Mouse (Mus musculus) large intestine, adult 2 months (tissue): ENCODE measurements around the gene Pik3cd. TPM values are rescaled to one million over a fixed set of nuclear protein-coding genes. Genes with fewer than 3 reads are reported as not detected.

Experiments used
- DNase-seq: peaks from one replicate; pipeline ENCODE4 v3.0.0-alpha.2; 2012; ENCODE audit warnings: low read depth, low spot score
- WGBS: fragments of 180-500 bp; shearing (Covaris S2); methylation state at CpG from one replicate; pipeline ENCODE4 v1.1.7; 2018; 5-methylcytosine and 5-hydroxymethylcytosine counted together
- polyA plus RNA-seq: library from polyadenylated mRNA; depleted of rRNA; stranded (reverse); fragments of >200 nt; gene quantifications from 2 replicates; pipeline ENCODE4 v1.2.3, GENCODE M21; 2012

The Pik3cd gene
- polyA plus RNA-seq, 1 experiment: 11.4 TPM

DNA sequence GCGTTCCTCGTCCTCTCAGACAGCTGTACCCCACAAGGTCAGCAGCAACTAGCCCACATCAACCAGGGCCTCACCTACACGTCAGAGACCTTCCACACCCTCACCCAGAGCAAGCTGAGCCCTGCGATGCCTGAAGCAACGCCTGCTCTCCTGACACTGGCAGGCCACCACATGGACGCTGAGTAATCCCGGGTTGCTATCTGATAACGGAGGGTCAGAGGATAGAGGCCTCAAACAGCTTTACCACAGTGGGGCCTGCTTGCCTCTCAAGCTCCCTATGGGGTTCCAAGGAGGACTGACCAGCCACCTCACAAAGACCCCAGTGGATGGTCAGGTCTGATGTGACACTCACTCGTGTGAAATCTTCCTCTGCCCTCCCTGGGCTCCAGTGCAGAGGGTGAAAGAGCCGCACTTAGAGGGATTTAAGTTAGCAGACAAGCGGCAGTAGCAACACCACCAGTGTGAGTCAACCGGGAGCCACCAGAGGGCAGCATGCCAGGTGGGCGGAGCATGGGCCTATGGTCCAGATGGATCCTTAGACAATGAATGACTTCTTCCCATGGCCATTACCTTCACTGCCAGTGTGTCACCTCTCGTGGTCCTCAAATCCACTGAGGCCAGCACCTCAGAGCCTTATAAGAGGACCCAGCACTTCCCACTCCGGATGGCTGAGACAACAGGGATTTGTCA, 23.4 kb upstream of the Pik3cd start:
- WGBS: 63% methylated on average over 15 of the region's 15 CpGs
- no peak for DNase-seq

- DNase-seq: no peak
- 91% methylated on average over 17 of the region's 17 CpGs for WGBS
Measured at GRCm38 (mm10) chr4:149724916-149725470, 22.6 kb upstream of the Pik3cd start.

- DNase-seq: no peak
- 72% methylated on average over 17 of the region's 17 CpGs for WGBS
Measured at GRCm38 (mm10) chr4:149723855-149724731, 21.7 kb upstream of the Pik3cd start.

DNA sequence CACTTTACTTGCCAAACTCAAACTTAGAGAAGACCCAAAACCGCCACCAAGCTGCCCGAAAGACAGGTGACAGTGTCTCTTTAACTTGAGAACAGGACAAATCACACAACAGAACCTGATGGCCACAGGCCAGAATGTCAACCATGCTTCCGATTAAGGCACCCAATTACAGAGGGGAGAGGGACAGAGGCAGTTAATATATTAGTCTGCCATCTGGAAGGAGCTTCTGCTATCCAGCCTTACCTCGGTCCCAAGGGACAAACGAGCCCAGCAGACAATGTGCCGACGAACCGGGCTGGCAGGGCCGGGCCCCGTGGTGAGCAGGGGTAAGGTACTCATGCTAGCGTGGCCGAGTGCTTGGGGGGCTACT, 20.6 kb upstream of the Pik3cd start:
- WGBS: 95% methylated on average over 12 of the region's 12 CpGs
- DNase-seq: no peak

DNA sequence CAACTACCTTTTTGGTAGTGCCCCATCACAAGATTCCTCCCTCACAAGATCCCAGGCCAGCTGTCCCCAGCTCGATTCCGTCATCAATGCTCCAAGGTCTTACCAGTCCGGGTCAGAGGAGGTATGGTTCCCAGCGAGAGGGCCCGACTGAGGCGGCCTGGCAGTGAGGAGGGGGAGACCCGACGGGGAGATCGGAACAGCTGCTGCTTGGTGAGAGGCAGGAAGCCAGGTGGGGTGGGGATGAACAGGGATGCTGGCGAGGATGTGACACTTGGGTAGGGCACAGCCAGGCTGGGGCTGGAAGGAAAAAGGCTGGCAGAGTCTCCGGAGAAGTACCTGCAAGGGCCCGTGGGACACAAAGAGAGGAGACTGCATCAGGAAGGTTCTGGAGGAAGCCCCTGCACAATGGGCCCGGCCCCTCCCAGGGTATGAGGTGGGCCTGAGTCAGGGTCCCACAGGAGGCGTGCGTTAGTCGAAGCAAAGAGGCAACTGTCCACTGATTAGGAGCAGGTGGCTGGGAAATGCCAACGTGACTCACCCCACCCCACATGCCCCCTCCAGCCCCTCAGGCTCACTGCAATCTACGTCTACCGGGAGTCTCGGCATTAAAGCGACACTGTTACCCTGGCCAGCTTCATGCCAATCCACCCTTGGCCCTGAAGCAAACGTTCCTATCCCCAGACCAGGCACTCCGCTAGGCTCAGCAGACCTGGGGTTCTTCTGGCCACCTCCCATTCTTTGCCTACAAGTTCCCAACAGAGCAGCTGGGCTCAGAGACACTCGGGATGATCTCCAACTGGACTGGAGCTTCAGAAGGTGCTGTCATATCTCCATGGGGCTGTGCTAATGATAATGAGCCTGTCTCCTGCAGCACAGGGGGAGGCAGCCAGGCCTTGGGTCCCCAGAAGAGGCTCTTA, 20.0 kb upstream of the Pik3cd start:
- 91% methylated on average over 24 of the region's 24 CpGs for WGBS

DNA sequence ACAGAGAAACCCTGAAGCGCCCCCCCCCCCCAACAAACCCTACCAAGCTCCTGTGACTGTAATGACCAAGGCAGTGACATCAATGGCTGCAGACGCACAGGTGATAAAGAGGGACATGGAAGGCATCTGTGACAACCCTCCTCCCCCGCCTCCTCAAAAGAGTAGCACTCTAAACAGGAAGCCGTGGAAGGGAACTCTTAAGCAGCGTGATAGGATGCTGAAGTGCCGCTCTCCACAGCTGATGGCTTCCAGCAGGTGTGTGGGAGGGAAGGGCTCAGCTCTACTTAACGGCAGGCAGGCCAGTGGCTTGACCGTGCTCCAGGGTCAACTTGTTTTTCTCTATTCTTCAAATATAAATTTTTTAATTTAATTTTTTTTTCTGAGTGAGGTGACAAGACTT, 18.8 kb upstream of the Pik3cd start:
- WGBS: 87% methylated on average over 8 of the region's 8 CpGs
- DNase-seq: no peak

More for the DNA sequence above, 20.0 kb upstream of the Pik3cd start:
- no peak for DNase-seq

GRCm38 (mm10) chr4:149719686-149720085, 17.3 kb upstream of the Pik3cd start:
- DNase-seq: no peak
- WGBS: 88% methylated on average over 6 of the region's 6 CpGs

DNA sequence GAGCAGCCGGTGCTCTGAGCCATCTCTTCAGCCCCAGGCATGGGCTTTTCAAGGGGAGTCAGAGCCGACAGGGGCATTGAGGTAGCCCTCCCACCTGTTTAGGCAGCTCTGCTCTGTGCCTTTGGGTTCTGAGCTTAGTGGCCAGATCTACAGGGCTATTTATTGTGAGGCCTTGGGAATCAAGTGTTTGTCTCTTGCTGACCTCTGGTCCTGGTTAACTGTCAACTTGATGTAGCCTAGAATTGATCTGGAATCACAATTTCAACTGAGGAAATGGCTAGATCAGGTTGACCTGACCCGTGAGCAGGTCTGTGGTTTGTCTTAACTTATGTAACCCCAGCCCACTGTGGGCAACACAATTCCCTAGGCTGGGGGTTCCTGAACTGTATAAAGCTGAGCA, 12.2 kb upstream of the Pik3cd start:
- 77% methylated on average over 3 of the region's 3 CpGs for WGBS
- no peak for DNase-seq

DNA sequence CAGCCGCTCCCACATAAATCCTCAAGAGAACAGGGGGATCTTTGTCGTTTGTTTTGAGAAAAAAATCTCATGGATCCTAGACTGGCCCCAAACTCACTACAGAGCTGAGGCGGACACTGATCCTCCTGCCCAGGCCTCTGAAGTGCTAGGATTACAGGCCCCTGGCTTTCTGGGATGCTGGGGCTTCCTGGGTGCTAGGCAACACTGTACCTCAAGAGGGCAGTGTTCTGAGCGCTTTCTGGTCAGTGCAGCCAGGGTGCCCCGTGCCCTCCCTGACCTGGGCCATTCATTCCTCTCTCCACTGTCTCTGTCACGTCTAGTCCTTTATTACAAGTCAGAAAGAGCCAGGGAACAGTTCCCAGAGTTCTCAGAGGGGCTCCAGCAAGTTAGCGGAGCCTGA, 9.6 kb upstream of the Pik3cd start:
- 28% methylated on average over 7 of the region's 7 CpGs for WGBS
- DNase-seq: no peak

GRCm38 (mm10) chr4:149711485-149711884, 9.1 kb upstream of the Pik3cd start:
- no peak for DNase-seq
- WGBS: 88% methylated on average over 5 of the region's 5 CpGs

DNA sequence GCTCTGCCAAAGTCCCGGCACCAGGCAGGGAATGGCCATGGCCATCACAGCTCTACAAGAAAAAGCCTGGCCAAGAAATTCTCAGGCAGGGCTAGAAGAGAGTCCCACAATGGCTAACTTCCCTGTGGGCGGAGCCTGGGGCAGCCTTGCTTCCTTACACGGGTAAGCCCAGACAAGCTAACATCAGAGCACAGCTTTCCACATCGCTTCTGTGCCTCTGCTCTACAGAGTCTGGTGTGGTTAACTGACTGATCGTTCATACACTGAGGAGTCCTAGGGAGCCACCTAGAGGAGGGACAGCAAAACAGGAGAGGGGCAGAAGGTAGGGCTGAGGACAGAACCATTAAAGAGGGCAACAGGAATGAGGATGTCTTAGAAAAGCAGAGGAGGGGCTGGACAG, 8.1 kb upstream of the Pik3cd start:
- WGBS: 15% methylated on average over 5 of the region's 5 CpGs

GRCm38 (mm10) chr4:149705941-149706340, 3.6 kb upstream of the Pik3cd start:
- 84% methylated on average over 8 of the region's 8 CpGs for WGBS
- DNase-seq: no peak

More for the DNA sequence above, 8.1 kb upstream of the Pik3cd start:
- DNase-seq: no peak

DNA sequence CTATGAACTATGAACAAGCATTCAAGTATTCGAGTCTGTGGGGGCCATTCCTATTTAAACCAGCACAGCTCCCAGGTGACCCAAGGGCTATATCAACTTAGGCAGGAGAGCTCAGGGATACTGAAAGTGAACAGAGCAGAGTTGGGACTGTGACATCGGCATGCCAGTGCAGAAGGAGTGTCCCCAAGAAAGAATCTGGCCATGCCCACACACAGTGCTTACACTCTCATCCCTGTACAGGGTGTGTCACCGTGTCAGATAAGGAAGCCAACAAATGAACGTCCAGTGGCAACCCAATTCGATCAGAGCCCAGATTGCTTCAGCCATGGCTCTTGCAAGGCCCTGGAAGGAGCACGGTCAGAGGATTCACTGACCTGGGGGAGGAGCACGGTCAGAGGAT, 2.9 kb upstream of the Pik3cd start:
- WGBS: 21% methylated on average over 7 of the region's 7 CpGs
- no peak for DNase-seq

DNA sequence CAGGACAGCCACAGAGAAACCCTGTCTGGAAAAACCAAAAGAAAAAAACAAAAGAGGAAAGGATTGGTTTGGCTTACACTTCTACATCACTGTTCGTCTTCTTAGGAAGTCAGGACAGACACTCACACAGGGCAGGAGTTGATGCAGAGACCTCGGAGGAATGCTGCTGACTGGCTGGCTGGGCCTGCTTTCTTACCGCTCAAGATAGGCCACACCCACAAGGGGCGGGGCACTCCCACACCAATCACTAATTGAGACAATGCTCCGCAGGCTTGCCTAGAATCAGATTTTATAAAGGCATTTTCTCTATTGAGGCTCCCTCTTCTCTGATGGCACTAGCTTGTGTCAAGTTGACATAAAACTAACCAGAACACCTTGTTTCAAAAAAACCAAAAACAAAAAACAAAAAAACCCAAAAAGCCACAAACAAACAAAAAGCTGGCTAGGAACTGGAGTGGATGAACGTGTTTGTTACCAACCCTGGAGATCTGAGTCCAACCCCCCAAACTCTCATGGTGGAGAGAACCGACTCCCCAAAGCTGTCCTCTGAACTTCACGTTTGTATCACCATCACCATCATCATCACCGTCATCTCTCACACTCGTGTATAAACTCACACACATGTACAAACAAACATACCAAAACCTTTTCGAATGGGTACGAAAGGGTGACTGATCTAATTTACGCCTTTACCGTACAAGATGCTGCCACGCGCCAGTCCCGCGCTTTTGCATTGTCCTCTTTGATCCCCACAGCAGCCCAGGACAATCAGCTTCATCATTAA, 753 bp downstream of the Pik3cd start:
- no peak for DNase-seq
- WGBS: 61% methylated on average over 18 of the region's 18 CpGs

DNA sequence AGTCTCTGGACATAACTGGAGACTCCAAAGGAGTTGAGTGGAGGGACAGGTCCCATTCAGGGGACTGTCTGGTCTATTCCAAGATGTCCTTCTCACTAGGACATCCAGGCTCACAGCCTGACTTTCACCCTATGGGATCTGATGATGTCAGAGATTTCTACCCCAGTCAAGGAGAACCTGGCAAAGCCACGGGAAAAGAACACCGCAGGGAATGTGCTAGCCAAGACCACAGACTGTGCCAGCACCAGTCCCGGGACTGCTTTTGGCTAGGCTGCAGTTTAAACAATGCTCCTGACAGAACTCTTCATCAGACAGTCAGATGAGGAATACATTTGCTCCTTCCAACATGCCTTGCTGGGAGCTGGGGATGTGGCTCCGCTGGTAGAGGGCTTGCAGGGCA, 2.4 kb downstream of the Pik3cd start:
- WGBS: 79% methylated on average over 4 of the region's 4 CpGs
- DNase-seq: no peak

- WGBS: 3% methylated on average over 35 of the region's 35 CpGs
- no peak for DNase-seq
Measured at GRCm38 (mm10) chr4:149698197-149698821, 4.1 kb downstream of the Pik3cd start.

DNA sequence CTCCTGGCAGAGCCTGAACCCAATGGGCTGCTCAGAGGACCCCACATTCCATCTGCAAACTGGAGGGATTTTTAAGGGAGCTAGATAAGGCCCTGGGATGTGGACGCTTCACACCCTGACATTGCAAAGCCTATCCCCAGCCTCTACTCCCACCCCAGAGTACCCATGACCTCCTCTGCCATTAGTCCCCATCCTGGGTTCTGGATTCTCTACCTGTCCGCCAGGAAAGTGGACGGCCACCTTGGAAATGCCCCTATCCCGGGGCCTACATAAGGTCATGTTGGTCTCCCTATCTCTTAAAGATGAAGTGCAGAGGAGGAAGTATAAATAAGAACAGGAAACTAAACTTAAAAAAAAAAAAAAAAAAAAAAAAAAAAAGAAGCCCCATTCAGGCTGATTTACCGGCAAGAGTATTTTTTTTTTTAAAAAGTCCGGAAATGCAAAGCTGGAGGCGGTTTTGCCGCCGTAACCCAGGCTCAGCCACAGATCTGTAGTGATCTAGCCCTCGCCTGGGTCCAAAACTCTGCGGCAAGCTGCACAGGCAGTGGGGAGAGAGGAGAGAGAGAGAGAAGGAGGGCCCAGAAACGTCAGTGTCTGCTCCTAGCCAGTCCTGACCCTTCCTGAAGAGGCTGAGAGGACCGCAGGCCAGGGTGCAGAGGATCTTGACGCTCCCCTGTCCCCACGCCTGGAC, 4.7 kb downstream of the Pik3cd start:
- no peak for DNase-seq
- WGBS: 33% methylated on average over 15 of the region's 15 CpGs
